Mouse (Mus musculus): ENCODE measurements at regions not wholly inside any gene's neighbourhood (a gene's known extent, or its start where the extent isn't known, plus 50 kb on each side); places are given as distances from the start of the nearest gene placed in this dataset.

DNA sequence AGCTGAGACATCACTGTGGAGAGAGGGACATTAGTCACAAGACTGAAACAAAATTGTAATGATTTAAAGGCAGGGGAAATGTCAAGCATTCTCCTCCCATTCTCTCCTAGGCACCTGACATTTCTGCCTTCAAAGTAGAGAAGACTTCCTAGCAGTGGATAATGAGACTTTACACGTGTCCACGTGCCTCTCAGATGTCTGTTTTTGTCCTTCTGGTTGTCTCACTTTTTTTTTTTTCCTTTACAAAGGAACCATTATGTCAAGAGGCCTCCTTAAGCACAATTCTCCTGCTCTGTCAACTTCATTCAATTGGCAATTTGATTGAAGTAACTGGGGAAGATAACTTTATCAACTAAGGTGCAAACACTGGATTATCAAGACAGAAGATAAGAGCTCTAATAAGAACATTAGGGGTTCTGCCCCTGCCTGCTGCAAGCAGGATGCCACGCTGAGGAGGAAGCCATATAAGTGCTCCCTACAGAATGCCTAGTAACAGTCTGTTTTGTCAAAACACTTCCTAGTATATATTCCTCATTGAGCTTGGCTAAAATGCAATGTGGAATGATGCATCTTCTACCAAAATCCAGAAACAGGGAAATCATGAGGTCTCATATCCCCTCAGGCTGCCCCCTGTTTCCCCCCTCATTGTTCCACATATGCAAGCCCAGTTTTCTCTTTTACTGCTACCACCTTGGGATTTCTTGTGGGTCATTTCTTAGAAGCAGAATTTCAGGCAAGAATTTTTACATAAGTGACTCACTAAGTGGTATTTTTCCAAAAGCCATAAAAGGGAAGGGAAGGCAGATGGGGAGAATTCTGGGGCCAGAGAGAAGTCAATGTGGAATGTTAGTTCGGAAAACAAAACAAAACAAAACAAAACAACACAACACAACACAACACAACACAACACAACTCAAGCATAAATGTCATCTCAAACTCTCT, 967.0 kb upstream of the Lrrc6 start:
- DNase-seq (ENCODE audit: extremely low spot score), result no peak

DNA sequence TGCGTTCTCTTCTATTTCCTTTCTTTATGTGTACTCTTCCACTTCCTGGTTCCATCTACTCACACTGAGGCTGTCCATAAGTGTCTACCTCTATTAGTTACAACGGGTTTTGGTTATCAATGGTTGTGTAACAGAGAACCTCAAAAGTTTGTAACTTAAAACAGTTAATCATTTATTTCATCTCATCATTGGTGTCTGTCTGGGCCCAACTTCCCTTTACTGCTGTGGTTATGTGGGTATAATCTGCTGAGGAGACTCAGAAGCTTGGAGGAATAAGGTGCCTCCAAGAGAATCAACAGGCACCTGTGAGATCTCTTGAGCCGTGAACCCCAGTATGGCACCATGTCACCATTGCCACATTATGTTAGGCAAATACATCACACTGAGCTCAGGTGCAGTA, 962.2 kb upstream of the Lrrc6 start:
- DNase-seq (ENCODE audit: extremely low spot score), result no peak

- no peak for DNase-seq (ENCODE audit: extremely low spot score)
Measured at GRCm38 (mm10) chr15:67460384-67460783, 959.7 kb upstream of the Lrrc6 start.

DNA sequence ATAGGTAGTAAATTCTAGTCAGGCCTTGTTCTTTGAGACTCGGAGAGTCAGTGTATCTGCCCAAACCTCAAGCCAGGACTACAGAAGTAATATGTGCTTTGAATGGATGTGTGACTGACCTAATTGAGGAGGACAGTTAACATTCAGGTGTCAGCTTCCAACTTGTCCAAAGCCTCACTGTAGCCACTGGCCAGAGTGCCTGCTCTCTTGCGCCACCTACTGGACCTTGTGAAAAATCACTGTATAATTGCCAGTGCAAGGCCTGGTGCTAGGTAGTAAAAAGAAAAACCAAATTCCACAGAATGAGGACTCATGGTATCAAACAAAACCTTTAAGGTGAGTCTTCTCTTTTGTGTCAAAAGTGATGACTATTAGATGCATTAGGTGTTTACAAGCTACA, 933.6 kb upstream of the Lrrc6 start:
- DNase-seq (ENCODE audit: extremely low spot score), result peak; percentile 48

DNA sequence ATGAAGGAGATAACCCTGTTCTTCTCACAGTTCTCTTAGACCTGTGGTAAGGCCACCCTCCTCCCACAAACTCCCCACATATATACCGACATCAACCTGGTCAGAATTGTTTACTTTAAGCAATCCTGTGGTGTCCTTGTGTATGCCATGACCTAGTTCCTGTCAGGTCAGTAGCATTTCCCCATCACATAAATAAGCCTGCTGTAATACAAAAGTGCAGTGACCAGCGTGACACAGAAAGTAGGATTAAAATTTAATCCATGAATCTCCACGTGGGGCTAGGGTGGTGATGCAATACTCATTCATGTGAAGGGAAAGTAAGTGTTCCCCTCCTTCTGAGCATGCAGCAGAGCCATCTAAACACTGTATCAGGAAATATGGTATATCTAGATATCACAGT, 923.2 kb upstream of the Lrrc6 start:
- DNase-seq (ENCODE audit: extremely low spot score), result no peak

- DNase-seq (ENCODE audit: extremely low spot score), result no peak
Measured at GRCm38 (mm10) chr15:67422277-67422953, 921.7 kb upstream of the Lrrc6 start.

DNA sequence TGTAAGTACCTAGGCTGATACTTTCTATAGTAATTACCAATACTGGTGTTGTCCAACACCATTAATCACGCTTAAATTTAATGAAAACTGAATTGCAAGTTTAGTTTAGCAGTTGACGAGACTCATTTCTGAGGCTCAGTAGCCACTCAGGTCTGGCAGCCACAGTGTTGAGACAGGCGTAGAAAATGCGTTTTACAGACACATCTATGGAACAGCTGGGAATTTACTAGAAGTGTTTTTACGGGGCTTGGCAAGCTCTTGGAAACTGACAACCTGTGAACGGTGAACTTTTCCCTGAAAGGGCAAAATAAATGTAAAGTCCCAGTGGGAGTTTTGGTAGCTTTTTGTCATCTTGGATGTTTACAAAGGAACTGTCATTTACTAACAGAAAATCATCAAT, 920.1 kb upstream of the Lrrc6 start:
- no peak for DNase-seq (ENCODE audit: extremely low spot score)

DNA sequence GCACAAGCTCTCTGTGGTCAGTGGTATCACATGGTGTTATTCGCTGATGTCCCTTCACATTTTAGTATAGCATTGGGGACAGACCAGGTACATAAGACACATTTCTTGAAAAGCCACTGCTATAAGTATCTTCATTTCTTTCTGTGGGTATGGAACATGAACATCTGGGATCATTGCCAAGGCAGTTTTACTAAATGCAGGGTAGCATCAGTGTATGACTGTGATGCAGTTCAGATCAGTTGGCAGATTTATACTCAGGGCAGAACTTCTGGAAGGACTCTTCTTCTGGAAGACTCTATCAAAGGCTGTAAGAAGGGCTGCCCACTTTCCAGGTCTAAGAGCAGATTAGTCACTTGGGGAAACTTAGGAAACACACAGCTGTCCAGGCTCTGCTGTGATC, 919.0 kb upstream of the Lrrc6 start:
- no peak for DNase-seq (ENCODE audit: extremely low spot score)

- DNase-seq (ENCODE audit: extremely low spot score), result no peak
Measured at GRCm38 (mm10) chr15:67417742-67418163, 917.0 kb upstream of the Lrrc6 start.

DNA sequence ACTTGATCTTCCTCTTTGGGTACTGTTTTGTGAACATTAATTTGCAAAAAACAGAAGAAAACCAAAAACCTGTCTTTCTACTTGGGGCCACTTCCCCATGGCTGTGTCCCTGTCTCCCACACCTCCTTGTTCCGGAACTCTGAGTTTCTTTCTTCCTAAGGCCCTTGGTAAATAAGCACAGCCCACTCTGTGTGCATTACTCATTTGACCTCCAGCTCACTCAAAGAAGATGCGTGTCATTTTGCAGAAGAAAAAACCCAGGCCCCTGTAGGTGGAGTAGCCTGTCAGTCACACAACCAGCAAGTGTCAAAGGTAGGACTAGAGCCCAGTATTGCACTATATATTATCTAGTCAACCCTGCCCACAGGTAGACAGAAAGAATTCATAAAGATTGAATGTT, 915.1 kb upstream of the Lrrc6 start:
- no peak for DNase-seq (ENCODE audit: extremely low spot score)

DNA sequence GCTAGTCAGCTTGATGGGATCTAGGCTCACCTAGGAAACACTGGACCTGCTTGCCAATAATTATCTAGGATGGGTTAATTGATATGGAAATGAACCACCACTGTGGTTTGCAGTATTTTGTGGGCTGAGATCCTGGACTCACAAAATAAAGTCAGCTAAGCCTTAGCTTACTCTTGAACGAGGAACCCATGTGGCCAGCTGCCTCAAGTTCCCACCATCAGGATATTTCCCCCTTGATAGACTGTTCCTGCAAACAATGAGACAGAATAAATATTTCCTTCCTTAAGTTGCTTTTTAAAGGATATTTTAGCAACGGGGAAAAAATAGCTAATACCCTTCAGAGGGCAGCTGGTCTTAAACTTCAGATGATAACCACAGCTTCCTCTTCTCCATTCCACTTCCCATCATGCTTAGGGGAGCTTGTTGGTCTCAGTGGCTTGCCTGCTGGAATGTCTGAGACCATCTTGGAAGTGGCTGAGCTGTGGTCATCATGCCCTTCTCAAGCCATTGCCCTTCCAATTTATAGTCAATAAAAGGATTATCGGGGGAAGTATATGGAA, 913.7 kb upstream of the Lrrc6 start:
- no peak for DNase-seq (ENCODE audit: extremely low spot score)

DNA sequence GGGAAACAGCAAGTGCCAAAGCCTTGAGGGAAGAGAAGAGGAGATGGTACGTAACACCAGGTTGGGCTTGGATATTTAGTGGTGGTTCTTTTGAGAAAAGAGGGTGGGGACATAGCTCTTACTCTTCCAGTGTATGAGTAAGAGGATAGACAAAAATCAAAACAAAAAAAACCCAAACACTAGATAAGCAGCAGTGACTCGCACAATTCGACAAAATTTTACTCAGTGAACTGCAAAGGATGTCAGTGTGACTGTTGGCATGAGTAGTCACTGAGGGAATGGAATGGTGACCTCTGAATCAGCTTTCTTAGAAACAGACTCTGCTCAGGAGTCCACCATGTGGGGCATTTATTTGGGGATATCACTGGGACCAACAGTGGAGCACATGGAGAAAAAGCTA, 912.9 kb upstream of the Lrrc6 start:
- DNase-seq (ENCODE audit: extremely low spot score), result no peak

DNA sequence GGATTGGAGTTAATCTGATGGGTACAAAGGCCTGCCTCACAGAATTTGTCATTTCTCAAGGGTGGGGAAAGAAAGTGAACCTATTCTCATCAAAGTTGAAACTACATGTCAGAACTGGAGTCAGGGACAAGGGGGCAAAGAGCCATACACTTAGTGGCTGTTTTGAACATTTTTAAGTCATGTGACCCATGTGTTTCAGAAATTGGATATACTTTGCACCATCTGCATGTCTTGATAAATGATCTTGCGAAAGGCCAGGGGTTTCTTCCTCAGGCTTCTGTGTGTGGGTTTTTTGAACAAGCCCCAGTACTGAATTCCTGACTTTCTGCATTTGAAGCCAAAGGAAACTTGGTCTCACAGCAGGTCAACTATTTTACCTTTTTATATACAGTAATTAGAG, 911.7 kb upstream of the Lrrc6 start:
- no peak for DNase-seq (ENCODE audit: extremely low spot score)

GRCm38 (mm10) chr15:67411657-67412056, 910.9 kb upstream of the Lrrc6 start:
- no peak for DNase-seq (ENCODE audit: extremely low spot score)

DNA sequence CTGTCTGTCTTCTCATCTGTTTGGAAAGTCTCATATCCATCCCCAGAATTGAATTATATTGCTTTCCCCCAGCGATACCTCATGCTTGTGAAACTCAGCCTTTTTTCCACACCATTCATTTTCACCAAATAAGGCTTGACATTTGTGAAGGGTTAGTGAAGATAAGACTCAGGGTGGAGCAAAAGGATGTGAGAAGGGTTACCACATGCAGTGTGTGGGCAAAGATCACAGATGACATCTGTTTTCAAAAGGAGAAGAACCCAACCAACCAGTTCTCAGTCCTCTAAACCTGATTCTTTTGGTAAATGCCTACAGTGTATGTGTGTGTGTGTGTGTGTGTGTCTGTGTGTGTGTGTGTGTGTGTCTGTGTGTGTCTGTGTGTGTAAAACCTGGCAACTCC, 909.3 kb upstream of the Lrrc6 start:
- no peak for DNase-seq (ENCODE audit: extremely low spot score)

DNA sequence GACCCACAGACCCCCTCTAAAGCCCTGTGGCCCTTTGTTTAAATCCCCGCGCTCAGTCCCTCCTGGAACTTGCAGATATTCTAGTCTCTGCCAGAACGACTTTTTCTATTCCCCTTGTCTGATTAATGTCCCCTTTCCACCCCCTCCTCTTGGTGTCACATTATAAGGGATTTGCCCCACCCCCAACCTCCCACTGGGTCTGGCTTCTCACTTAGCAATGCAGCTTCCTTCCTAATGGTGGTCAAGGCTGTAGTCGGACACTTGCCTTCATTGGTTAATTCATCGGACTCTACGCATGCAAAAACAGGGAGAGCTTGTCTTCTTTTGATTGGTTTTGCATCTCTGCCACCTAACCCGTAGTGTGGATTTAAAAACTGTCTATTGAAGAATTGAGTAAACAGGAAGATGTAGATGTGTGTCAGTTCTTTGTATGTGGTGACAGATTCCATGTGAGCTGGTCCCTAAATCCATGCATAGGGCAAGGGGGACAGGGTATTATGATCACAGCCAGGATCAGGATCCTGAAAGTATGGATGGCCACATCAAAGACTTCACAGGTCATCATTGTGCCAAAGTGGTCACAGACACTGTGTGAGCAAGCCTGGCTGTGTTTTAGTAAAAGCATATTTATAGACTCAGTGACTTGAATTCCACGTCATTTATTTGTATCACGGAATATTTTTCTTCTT, 908.3 kb upstream of the Lrrc6 start:
- DNase-seq (ENCODE audit: extremely low spot score), result peak; percentile 13

DNA sequence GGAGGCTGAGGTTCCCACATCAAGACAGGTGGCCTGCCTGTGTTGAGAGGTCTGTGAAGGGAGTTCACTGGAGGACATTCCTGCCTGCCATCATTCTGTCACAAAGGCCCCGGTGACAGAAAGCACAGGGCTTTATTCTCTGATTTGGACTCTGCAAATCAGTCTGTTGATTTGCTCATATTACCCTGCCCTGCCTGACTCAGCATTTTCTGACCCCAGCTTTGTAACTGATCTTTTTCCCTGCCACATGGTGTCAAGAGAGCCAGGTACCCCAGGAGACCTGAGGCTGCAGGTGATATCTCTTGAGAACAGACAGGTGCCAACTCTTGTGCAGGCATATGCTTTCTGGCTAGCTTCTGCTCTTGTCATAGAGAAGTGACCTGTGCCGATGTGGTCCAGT, 906.5 kb upstream of the Lrrc6 start:
- DNase-seq (ENCODE audit: extremely low spot score), result no peak

- DNase-seq (ENCODE audit: extremely low spot score), result no peak
Measured at GRCm38 (mm10) chr15:67405523-67405922, 904.8 kb upstream of the Lrrc6 start.

DNA sequence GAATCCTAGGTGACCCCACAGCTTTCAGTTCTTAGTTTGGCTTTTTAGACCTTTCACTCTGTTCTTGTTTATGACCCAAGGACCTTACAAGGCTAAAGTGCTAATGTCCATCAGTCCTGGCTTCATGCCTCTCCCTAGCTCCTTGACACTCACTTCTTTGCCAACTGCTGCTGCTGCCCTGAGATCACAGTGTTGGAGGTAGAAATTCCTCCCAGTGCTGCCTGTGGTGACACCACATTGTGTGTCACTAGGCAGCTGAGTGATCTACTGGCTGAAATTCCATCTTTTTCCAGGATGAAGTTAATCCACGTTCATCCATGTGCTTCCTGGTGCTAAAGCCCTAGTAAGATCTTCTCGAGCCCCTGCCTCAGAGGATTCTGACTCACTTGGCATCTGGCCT, 904.3 kb upstream of the Lrrc6 start:
- no peak for DNase-seq (ENCODE audit: extremely low spot score)

- no peak for DNase-seq (ENCODE audit: extremely low spot score)
Measured at GRCm38 (mm10) chr15:67402310-67402709, 901.6 kb upstream of the Lrrc6 start.

- DNase-seq (ENCODE audit: extremely low spot score), result no peak
Measured at GRCm38 (mm10) chr15:67397269-67397668, 896.6 kb upstream of the Lrrc6 start.

DNA sequence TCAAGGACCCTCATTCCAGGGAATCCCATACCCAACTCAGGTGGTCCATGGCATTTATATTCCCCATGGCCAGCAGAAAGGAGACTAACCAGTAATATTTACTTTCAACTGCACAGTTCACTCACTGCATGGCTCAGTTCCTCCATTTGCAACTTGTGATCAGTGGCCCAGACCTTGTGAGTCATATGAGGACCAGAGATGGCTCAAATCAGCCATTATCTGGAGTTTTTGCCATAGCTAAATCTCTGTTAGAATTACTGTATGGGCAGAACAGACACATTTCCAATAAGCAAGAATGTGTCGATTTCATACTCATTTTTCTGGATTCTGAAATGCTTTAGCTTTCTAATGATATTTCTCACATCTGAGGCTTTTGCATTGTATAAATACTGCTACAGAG, 894.4 kb upstream of the Lrrc6 start:
- DNase-seq (ENCODE audit: extremely low spot score), result no peak

Measured in embryo, embryonic 9.5 days (tissue).